Mouse (Mus musculus) right cerebral cortex, postnatal 36 days (tissue): ENCODE measurements around the gene Rrp7a.
A peak's percentile ranks its signal among the peaks of the same experiment; 100 is the strongest.
"Not testable (repeated sequence)": the region's sequence is repeated elsewhere in the genome, so short reads cannot be mapped to it uniquely, and the experiment has no call there.

Source experiments
- DNase-seq, 2 experiments: peaks; one replicate each; pipeline ENCODE4 v3.0.0; 2022; ENCODE audit warnings: low spot score in 2 of 2, mixed read lengths in 1 of 2

The Rrp7a gene

DNA sequence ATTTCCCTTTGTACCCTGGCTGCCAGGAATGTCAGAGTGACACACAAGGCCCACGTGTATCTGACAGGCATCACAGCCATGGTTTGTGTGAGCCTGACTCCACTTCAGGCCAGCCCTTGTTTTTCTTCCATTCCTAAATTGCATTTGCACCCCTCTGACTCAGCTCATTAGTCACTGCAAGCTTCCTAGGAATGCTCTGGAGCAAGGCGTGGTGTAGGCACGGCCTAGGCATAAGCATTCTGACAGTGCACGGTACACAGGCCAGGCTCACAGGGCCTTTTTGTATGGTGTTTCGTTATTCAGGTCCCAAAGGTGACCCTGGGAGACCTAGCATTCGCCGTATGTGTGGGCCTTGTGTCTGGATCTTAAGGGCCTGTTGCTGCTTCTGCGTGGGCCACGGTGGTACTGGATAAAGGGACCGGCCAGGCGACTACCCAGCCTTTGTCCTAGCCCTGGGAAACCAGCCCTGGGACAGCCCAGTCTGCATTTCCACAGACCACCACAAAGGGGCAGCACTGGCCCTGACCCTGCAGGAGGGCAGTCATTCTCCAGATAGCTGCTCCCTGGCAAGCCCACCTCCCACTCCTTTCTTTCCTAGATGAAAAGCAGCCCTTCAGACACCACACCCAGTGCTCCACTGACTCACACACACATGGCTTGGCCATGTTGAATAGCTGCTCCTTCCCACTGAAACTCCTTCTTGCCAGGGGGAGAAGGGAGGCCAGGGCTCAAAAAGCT lies 34.5 kb upstream of the Rrp7a start:
- peak in 1 of 2 experiments; percentile 21 for DNase-seq

DNA sequence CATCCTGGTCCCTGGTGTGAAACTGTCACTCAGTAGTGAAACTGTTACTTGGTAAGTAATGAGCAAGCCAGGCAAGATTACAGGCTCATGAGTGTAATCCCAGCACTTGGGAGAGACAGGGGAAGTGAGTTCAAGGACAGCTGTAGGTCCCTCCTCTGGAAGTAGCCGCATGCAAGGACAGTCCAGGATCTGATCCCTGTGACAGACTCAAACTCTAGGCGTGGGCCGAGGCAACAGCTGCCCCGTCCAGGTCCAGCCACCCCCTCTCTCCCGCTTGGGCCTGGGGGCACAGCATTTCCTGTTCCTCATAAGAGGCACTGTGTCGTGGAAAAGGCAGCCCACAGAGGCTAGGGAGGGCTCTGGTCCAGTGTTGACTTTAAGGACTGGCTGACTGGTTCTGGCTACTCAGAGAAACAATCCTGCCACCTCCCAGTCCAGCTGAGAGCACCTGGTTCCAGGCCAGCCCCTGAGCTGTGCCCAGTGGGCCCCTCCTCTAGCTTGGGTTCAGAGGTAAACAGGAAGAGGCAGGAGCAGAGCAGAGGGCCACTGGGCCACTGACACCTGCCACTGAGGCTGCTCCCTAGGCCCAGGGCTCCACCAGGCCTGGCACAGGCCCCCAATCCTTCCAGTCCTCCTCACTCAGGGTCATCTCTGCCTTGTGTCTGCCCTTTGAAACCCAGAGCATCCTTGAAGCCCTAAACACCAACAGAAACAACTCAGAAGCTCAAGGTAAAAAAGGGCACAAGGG lies 33.2 kb upstream of the Rrp7a start:
- DNase-seq: no peak

DNA sequence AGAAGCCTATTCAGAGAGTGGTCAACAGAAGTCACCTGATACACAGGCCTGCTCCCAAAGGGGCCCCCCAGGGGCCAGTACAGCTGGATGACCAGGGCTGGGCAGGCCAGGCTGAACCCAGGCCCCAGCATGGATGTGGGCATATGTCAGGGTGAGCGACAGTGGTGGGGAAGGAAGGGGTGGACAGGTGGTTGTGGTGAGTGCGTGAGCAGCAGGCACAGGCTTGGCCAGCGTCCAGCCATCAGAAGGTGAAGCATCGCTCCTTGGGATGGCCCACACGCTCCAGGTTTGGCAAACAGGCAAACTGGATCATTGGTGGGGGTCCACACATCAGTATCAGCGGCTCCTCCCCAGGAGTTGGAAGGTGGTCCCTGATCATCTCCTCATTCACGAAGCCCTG lies 31.7 kb upstream of the Rrp7a start:
- no peak for DNase-seq

DNA sequence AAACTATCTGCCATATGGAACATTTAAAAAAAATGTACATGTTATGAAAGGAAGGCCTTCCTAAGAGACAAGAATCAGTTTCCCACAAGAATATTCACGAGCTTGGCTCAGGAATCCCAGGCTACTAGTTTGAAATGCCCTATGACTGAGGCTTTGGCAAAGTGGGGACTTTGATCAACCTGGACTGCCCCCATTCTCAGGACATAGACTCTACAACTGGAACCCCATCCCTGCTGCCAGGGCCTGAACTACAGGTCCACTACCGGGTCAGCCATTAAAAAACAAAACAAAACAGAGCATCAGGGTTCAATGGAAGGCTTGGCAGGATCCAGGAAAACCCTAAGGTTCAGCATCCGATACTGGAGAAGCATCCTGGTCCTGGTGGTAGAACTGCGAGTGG lies 28.1 kb upstream of the Rrp7a start:
- DNase-seq: no peak

DNA sequence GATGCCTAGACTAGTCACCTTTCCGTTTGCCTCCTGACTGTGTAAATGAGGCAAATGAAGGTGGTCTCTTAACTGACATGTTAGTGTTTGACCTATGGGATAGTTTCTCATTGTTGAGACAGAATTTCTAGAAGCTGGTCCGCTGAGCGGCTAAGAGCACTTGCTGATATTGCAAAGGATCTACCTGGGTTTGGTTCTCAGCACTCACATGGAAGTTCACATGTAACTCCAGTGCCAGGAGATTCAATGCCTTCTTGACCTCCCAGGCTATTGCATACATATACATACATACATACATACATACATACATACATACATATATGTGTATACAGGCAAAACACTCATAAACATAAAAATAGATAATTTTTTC lies 27.5 kb upstream of the Rrp7a start:
- no peak for DNase-seq

DNA sequence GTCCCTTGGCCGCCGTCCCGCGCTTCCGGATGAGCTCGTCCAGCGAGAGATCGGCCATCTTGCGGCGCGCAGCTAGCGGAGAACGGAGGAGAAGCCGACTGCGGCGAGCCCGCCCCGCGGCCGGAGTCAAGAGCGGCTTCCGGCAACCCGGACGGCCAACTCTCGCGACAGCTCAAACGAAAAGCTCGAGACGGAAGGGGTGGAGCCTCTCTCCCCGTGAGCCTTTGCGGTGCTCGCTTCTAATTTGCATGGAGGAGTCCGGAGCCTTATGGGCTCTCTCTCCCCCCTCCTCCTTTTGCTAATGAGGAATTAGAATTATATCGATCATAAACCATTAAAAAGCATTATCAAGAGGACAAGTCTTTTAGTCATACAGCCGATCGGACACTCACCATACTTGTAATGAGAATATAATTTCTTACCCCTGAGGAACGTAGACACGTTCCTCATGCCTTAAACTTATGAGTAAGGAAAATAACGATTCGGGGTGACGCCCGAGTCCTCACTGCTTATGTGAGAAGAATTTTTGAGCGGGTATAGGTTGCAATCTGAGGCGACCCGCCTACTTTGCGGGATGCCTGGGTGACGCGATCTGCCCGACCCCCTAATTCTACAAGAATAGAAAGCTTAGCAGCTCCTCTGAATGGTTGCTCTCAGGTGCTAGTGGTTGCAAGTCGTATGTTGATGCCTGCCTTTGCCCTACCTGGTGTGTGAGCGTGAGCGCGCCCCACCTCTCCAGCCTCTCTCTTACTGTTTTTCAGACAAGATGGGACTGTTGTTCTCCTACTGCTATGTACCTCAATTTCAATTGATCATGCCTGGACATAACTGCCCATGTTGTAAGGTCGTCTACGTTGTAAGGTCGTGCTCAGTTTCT lies 26.8 kb upstream of the Rrp7a start, which contains the start of gene Poldip3:
Gene Poldip3, minus strand, starts transcription at position 189 of the 877 bp plus-strand sequence.
- peak; percentile 95 to 96 for DNase-seq

DNA sequence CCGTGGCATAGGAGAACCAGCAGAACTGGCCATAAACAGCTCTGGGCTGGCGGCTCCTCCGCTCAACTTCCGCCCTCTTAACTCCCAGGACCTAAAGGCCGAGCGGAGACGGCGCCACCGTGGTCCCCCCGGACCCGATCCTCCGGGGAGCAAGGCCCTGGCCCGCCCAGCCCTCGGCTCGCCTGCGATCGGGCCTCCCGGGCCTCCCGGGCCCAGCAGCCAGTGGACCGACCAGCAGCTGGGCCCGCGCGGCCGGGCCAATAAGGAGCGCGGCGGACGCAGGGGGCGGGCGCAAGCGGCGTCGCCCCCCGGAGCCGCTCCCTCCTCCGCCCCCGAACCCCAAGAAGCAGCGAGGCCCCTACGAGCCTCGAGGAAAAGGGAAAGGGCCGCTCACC lies 26.2 kb upstream of the Rrp7a start:
- no peak for DNase-seq

DNA sequence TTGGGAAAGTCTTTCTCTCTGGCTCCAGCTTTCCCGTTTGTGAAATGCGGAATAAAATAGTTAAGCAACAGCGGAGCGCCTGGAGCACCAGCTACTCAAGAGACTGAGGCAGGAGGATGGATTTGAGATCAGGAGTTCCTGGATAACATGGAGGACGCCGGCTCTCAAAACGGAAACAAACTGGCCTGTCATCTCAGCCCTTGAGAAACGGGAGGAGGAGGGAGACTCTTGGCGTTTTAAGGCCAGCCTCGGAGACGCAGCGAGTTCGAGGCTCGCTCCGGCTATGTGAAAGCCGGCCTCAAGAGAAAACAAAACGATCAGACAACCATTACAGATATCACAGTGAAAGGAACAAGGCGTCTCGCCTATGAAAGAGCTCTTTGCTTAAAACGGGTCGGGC lies 25.8 kb upstream of the Rrp7a start:
- no peak for DNase-seq

DNA sequence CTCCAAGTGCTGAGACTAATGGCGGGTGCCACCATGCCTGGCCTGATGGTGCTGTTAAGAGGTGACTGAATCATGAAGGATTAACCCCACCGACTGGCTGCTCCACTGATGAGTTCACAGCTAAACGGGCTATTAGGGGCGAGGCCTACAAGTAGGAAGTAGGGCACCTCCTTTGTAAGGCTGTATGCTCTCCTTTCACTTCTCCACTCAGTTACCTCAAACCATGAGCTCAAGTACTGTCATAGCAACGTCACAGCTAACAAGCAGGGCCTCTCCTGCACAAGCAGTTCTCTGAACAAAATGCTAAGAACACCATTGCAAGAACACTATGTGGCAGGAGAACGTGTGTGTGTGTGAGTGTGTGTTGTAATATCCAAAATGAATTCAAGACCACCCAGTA lies 22.9 kb upstream of the Rrp7a start:
- no peak for DNase-seq

DNA sequence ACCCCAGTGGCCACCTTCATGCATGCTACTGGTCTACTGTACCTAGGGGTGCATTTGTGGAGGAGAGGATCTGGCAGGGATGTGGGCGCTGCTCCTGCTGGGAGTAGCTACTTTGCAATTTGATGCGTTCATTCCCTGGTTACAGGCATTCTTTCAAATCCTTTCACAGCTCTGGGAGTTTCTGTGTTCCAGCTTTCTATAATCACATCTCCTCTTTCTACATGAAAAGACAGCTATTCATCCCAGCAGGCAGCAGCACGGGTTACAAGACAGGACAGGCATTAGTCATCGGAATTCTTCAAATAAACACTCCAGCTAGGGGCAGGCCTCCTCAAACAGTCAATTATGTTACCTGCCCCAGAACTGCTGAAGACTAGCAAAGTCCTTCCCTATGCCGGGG lies 20.3 kb upstream of the Rrp7a start:
- DNase-seq: peak in 1 of 2 experiments; percentile 53

DNA sequence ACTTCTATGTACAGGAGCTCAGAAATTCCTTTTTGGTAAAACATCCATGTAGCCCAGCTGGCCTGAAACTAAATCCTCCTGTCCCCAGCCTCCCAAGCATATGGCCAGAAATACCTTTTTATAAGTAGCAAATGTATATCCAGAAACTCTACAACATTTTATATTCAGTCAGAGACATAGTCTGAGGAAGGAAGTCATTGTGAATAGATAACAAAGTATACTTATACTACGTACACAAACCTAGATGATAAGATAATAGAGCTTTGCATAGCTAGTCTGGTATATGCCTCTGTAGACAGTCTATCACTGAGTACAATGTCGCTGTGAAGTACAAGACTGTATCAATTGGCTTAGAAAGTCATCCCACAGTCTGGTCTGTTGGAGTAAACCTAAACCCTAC lies 13.1 kb upstream of the Rrp7a start:
- DNase-seq: no peak

DNA sequence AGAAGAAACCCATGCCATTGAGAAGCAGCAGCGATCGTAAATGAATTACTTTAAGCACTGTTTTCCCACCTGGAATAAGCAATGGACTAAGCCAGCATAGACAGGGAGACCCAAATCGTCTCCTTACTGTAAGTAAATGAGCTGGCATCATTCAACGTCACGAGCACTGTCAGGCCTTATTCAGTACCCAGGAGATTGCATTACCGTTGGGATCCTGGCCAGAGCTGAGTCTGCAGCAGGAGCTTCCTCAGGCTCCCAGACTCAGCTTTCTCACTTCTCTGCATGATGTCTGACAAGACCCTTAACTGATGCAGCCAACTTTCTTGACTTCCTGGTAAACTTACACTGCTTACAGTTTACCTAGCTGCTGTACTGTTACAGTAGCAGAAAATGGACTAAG lies 12.1 kb upstream of the Rrp7a start:
- DNase-seq: no peak

DNA sequence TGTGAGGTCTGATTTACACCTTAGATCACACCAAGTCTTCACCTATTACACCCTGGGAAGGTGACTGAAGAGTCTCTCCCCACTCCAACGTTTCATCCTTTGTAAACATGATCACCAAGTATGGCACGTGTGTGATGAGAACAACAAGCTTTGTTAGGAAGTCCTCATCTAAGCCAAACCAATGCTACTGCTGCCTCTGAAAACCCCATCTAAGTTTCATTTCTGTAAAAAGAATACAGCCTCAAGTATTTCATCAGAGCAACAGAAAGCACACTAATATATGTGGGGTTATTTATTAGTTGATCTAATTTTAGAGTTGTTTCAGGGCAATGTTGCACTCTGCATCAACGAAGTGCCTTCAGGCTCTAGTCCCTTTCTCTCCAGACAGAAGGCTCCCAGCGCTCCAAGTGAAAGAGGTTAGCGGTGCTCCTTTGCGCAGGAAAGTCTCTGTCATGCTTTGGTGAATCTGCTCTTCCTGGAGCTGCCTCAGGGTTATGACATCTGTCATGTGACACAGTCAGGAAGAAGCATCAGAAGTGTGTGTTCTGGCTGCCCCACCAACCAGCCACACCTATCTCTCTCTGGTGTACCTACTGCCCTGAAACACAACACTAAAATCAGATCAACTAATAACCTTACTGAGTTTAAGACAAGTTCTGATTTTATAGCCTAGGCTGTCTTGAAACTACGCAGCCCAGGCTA lies 7.1 kb upstream of the Rrp7a start:
- no peak for DNase-seq

DNA sequence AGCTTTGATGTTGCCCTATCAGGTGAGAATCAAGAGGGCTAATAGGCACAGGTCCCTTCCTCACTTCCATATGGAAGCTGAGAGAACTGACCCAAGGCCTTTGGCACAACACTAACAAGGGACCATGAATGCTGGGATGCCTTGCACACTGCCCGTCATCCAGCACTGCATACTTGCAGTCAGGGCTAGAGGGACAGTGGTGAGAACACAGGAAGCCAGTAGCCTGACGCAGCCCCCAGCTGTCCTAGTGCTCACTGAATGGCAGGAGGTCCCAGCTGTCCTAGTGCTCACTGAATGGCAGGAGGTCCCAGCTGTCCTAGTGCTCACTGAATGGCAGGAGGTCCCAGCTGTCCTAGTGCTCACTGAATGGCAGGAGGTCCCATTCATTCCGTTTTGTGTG lies 4.4 kb upstream of the Rrp7a start:
- not testable (repeated sequence) for DNase-seq

DNA sequence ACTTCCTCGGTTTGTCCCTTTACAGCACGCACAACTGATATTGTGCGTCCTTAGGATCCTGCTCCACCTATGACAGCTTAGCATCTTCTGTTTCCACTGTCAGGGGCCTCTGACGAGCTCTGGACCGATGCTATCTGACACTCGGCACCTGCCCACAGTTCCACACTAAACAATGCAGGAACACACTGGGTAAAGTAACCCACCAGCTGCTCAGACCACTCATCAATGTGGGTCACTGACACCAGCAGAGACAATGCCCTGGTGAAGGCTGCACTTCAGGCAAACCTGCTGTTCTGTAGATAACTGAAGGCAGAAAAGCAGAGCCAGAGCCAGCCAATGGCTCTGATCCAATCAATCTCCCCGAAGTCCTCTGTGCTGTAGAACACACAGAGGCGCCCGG lies 4.0 kb upstream of the Rrp7a start:
- DNase-seq: no peak

DNA sequence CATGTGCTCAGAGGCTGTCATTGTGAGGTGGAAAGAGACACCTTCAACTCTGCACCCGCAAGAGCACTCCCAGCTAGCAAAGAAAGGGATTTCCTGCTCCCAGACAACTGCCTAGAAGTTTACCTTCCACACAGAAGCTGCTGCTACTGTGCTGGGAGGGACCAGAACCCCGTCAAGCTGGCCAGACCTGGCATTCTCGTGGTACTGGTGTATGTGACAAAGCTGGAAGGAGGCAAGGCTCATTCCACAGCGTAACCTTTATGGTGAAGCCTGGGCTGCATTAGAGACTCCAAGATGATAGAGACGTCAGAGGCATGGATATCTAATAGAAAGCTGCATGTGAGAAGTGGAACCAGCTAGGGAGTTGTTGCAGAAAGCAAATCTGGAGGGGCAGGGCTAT lies 2.0 kb upstream of the Rrp7a start:
- DNase-seq: no peak

DNA sequence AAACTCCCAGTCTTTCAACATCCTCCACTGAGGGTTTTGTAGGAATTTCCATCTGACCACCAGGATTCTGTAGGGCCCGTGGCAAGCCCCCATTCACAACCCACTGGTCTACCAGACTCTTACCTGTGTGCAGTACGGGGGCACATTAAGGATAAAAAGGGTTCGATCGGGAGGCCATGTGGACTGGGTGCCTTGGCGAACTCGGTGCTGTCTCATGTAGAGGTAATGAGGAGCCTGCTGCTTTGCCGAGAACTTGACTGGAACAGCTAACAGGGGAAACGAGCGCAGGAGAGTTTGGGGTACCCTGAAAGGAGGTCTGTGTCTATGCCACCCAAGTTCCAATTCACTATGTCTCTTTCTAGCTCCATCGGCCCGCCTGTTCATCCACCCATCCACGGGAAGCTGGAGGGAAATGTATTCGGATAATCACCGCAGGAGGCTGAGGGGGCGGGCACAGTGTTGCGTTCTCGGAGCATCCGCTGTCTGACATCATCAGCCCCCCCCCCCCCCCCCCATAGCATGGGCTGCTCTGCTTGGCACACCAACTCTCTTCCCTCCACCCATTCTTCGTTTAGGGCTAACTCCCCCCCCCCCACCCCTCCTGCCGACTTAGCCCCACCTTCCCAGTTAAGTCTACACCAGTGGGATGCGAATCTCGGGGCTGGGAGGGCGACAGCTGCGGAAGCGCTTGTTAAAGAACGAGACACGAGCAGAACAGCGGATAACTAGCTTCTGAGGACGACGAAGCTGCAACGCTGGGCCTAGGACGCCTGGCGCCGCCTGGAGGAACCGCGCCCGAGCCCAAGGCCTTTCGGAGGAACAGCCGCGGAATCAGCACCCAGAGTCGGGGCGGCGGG lies 664 bp downstream of the Rrp7a start:
- peak; percentile 60 to 66 for DNase-seq

DNA sequence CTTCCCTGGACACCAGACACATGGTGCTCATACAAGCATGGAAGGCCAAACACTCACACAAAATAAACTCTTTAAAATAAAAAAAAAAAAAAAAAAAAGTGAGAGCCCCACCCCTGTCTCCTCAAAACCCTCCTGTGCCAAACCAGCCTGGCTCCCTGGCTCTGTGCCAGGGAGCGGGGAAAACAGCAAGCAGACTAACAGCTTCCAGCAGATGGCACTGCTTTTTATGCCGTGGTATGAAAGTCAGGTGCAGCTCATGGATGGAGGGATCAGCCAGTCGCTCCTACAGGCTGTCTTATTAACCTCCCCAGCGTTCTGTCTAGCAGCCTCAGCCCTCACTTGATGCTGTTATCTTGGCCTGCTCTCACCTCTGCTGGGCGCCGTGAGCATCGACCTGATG lies 4.2 kb downstream of the Rrp7a start:
- no peak for DNase-seq

DNA sequence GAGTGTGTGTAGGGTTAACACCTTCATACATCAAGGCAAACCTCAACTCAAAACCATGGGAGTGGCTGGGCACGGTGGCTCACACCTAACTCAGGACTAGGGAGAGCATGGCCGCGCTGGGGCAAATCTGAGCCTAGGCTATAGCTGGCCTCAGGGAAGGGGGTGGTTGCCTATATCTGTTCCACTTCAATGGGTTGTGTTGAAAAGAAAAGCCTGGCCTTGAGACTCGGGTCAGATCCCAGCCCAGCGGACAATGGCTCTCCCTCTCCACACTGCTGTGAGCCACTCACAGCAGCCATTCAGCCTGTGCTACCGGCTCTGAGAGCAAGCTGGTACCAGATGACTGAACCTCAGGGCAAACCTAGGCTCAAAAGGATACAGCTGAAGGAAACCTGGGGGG lies 7.5 kb downstream of the Rrp7a start:
- no peak for DNase-seq

DNA sequence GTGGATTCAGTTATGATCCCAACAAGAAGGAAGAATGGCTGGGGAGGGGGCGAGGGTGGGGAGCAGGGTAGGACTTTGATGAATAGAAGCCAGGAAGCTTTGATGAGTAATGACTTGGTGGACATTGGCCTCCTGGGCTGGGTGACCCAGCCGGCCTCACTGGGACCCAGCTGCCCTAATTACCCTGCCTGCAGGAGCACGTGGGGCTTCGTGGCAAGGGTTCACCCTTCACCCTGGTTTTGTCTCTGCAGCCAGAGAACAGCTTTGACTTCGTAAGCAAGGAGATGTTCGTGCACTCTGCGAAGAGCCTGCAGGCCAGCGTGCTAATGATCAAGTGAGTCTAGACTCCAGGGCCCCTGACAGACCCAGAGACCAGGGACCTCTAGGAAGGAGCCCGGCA lies 8.5 kb downstream of the Rrp7a start:
- DNase-seq: no peak

DNA sequence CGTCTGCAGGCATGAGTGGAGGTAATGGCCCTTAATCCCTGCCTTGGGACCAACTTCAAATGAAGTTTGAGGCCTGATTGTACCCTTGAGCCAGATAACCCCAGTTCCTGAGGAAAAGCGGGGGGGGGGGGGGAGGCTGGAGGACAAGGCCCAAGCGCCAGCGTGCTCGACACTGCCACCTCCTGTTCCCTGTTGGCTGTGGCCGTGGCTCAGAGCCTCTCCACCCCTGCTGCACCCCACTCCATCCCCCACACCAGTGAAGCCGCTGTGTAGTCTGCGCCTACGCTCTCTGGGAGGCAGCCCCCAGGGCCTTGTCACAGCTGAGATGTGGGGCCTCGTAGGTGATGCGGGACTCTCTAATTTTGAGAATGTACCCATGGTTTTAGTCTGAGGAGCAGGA lies 9.7 kb downstream of the Rrp7a start:
- DNase-seq: peak; percentile 44 to 49
